Mouse (Mus musculus) cerebellum, adult 2 months (tissue): ENCODE measurements around the gene Tctex1d4. TPM values are rescaled to one million over a fixed set of nuclear protein-coding genes. Genes with fewer than 3 reads are reported as not detected.
A peak's percentile ranks its signal among the peaks of the same experiment; 100 is the strongest.

ENCODE experiments used
- DNase-seq, 2 experiments: peaks; one replicate each; pipeline ENCODE4 v3.0.0; 2021
- H3K27ac ChIP-seq: fragments of 200-500 bp; 2 replicates; pipeline ENCODE4 v1.5.1; 2012; ENCODE audit warnings: low read length, control low read depth, inconsistent platforms; ENCODE audit not compliant: insufficient read depth
- H3K27me3 ChIP-seq: fragments of 200-500 bp; 2 replicates; pipeline ENCODE4 v1.6.1; 2012; ENCODE audit warnings: inconsistent platforms, mild to moderate bottlenecking, low read length, moderate library complexity; ENCODE audit not compliant: control insufficient read depth, insufficient read depth
- H3K4me1 ChIP-seq: fragments of 200-500 bp; 2 replicates; pipeline ENCODE4 v1.6.1; 2011; ENCODE audit warnings: low read length; ENCODE audit not compliant: control insufficient read depth, insufficient read depth
- H3K4me3 ChIP-seq: fragments of 200-500 bp; replicated peaks from 2 replicates; pipeline ENCODE3; 2011; ENCODE audit warnings: mild to moderate bottlenecking, low read depth, low read length, control low read depth; ENCODE audit not compliant: insufficient read depth
- CTCF ChIP-seq: fragments of 200-500 bp; IDR thresholded peaks from 2 replicates; pipeline ENCODE4 v1.5.1; 2011; ENCODE audit warnings: low read depth, mild to moderate bottlenecking, control low read depth, low read length, moderate library complexity, borderline replicate concordance; ENCODE audit not compliant: insufficient read depth
- POLR2A ChIP-seq: fragments of 200-500 bp; IDR thresholded peaks from 2 replicates; pipeline ENCODE4 v1.6.1; 2011; ENCODE audit warnings: low read length, control low read depth, borderline replicate concordance; ENCODE audit not compliant: insufficient read depth
- WGBS: fragments of 180-500 bp; shearing (Covaris S2); methylation state at CpG from one replicate; pipeline ENCODE4 v1.1.7; 2018; 5-methylcytosine and 5-hydroxymethylcytosine counted together
- polyA plus RNA-seq: library from polyadenylated mRNA; depleted of rRNA; stranded (reverse); fragments of >200 nt; gene quantifications from 2 replicates; pipeline ENCODE4 v1.2.3, GENCODE M21; 2012; rRNA removed

Tctex1d4 gene
- polyA plus RNA-seq, 1 experiment, result 0.92 TPM

DNA sequence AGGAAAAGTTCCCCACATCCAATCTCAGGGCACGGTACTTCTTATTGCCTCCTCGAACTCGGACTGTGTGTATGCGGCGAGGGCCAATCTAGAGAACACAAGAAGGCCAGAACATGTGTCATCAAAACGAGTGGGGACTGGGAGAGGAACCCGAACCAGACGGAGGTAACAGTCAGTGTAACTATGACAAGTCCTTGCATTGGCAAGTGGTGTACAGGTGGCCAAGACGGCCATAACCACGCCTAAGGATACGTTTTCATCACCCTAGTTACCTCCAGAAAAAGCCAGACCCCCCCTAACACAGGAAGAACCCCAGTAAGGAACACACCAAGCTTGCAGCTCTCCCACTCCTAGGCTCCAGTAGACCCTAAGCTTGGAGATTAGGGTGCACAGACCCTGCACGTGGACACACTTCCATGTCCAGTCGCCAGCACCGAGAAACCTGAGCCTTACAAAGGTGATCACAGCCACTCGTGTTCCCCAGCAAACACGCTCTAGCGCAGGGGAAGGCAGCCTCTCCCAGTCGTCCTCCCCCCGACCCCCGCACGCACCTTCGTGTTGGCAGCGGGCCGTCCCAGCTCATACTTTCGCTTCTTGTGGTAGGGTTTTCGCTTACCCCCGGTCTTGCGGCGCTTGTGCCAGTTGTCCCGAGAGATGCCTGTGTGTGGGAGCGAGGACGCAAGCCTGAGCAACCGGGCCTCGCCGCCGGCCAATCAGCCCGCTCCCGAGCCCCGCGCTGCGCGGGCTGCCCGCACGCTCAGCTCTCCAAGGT lies 28.6 kb downstream of the Tctex1d4 start:
- Histone ChIP-seq H3K27ac (peak overlapping the region; percentile 87), H3K27me3 (no peaks in the 10 kb centered on the region), H3K4me1 (no peaks in the 10 kb centered on the region), H3K4me3 (peak overlapping the region; percentile 86)
- WGBS, result 2% methylated on average over 44 of the region's 44 CpGs
- no peak for TF ChIP-seq CTCF
- no peak for TF ChIP-seq POLR2A
- DNase-seq, result peak in 1 of 2 experiments; percentile 19

GRCm38 (mm10) chr4:117155792-117156355 lies 29.3 kb downstream of the Tctex1d4 start, which contains the start of gene Rps8:
Gene Rps8 (minus strand): TSS chr4:117156243.
- Histone ChIP-seq H3K4me1 (no peaks in the 10 kb centered on the region), H3K27ac (peak within 1 kb of the TSS; percentile 87), H3K4me3 (peak within 1 kb of the TSS; percentile 86), H3K27me3 (no peaks in the 10 kb centered on the region)
- TF ChIP-seq CTCF (no peak), POLR2A (peak; percentile 98)
- peak; percentile 88 to 90 for DNase-seq
- under 1% methylated on average over 52 of the region's 52 CpGs for WGBS

DNA sequence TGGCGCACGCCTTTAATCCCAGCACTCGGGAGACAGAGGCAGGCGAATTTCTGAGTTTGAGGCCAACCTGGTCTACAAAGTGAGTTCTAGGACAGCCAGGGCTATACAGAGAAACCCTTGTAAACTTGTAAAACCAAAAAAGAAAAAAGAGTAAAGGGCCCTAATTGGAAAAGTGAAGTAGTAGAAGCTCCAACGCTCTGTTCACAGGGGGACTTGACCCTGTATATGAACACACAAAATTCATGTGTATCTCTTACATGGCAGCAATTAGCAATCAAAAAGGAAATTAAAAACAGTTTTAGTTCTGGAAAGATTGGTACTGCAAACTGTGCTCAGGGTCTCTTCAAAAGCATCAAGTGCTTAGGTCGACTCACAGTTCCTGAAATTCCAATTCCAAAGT lies 29.8 kb downstream of the Tctex1d4 start:
- H3K4me1 ChIP-seq, result no peaks in the 10 kb centered on the region
- H3K4me3 ChIP-seq, result peak overlapping the region; percentile 86
- no peak for DNase-seq
- WGBS, result 28% methylated on average over 6 of the region's 6 CpGs
- H3K27me3 ChIP-seq, result no peaks in the 10 kb centered on the region
- peak overlapping the region; percentile 87; the same call in 1 of the 2 replicates for H3K27ac ChIP-seq
- no peak for TF ChIP-seq CTCF
- no peak for TF ChIP-seq POLR2A

DNA sequence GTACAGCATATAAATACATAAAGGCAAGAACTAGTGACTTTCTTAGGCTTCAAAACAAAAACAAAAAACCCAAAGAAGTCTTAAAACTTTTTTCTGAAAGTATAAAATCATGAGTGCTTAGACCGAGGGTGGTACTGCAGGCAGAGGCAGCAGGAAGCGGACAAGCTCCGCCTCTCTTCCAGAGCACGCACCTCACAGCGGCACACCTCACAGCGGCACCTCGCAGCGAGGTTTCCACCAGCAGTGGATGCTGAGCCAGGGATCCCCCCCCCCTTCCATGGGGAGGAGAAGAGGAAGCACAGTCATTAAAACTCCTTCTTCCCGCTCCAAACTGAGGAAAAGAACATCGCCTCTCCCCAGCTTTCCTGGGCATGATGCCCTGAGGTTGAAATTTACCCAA lies 33.1 kb downstream of the Tctex1d4 start:
- WGBS, result 77% methylated on average over 10 of the region's 10 CpGs
- Histone ChIP-seq H3K27me3 (no peaks in the 10 kb centered on the region), H3K4me1 (no peaks in the 10 kb centered on the region), H3K4me3 (no peak overlapping the region), H3K27ac (no peak overlapping the region)
- TF ChIP-seq POLR2A (no peak), CTCF (no peak)
- DNase-seq, result no peak

GRCm38 (mm10) chr4:117161183-117161582 lies 34.6 kb downstream of the Tctex1d4 start:
- H3K27ac ChIP-seq, result no peak overlapping the region

GRCm38 (mm10) chr4:117169936-117170335 lies 43.3 kb downstream of the Tctex1d4 start:
- no peaks in the 10 kb centered on the region for H3K27me3 ChIP-seq
- DNase-seq, result no peak
- H3K27ac ChIP-seq, result no peak overlapping the region
- H3K4me1 ChIP-seq, result no peaks in the 10 kb centered on the region
- WGBS, result 94% methylated on average over 5 of the region's 5 CpGs
- H3K4me3 ChIP-seq, result no peak overlapping the region
- TF ChIP-seq CTCF (no peak), POLR2A (no peak)

More at GRCm38 (mm10) chr4:117161183-117161582, 34.6 kb downstream of the Tctex1d4 start:
- no peak for TF ChIP-seq CTCF
- no peak for TF ChIP-seq POLR2A
- Histone ChIP-seq H3K4me1 (no peaks in the 10 kb centered on the region), H3K27me3 (no peaks in the 10 kb centered on the region), H3K4me3 (no peak overlapping the region)
- DNase-seq, result no peak
- WGBS, result 71% methylated on average over 4 of the region's 4 CpGs

Other genes starting within 250 kb of the Tctex1d4 start
- 10.2 TPM in 2 replicates for gene Zswim5, start 249.4 kb upstream of the Tctex1d4 start, polyA plus RNA-seq
- 107 and 109 TPM in 2 replicates for gene Urod, start 132.4 kb upstream of the Tctex1d4 start, polyA plus RNA-seq
- 69.5 and 73.1 TPM in 2 replicates for gene Hectd3, start 131.5 kb upstream of the Tctex1d4 start, polyA plus RNA-seq
- gene Eif2b3, start 107.4 kb upstream of the Tctex1d4 start, polyA plus RNA-seq, result 26.1 and 26.3 TPM in 2 replicates
- gene Ptch2, start 30.7 kb upstream of the Tctex1d4 start, polyA plus RNA-seq, result 3.6 and 3.9 TPM in 2 replicates
- 7.0 and 7.1 TPM in 2 replicates for gene Btbd19, start 1.1 kb upstream of the Tctex1d4 start, polyA plus RNA-seq
- 11.2 and 13.6 TPM in 2 replicates for gene Plk3, start 7.2 kb downstream of the Tctex1d4 start, polyA plus RNA-seq
- 458 and 507 TPM in 2 replicates for gene Rps8, start 29.4 kb downstream of the Tctex1d4 start, polyA plus RNA-seq
- 0.05 and 0.16 TPM in 2 replicates for gene Kif2c, start 55.8 kb downstream of the Tctex1d4 start, polyA plus RNA-seq
- 7.0 and 7.6 TPM in 2 replicates for gene Tmem53, start 125.2 kb downstream of the Tctex1d4 start, polyA plus RNA-seq
- gene Armh1, start 125.3 kb downstream of the Tctex1d4 start, polyA plus RNA-seq, result 0.52 and 0.67 TPM in 2 replicates